Mouse (Mus musculus): ENCODE measurements at regions not wholly inside any gene's neighbourhood (a gene's known extent, or its start where the extent isn't known, plus 50 kb on each side); places are given as distances from the start of the nearest gene placed in this dataset.
"Not testable (repeated sequence)": the region's sequence is repeated elsewhere in the genome, so short reads cannot be mapped to it uniquely, and the experiment has no call there.

- not testable (repeated sequence) for TF ChIP-seq TCF3 (IDR thresholded peaks at IDR 0.05; ENCODE audit: insufficient read length, low read depth); MYOD1 (IDR thresholded peaks at IDR 0.05; ENCODE audit: control insufficient read depth in 1 of 3, insufficient read length in 2 of 3, low read depth in 2 of 3); POLR2A (IDR thresholded peaks at IDR 0.05; ENCODE audit: insufficient read length, low read depth); MYOG (IDR thresholded peaks at IDR 0.05; ENCODE audit: control insufficient read depth in 1 of 3, insufficient read depth in 1 of 3, insufficient read length in 2 of 3, low read depth in 2 of 3); USF1 (IDR thresholded peaks at IDR 0.05; ENCODE audit: low read depth); E2F4 (IDR thresholded peaks at IDR 0.05; ENCODE audit: insufficient read depth)
Measured at GRCm38 (mm10) chr3:109266947-109267346, 73.5 kb upstream of the Vav3 start.

Measured in myocyte (in vitro differentiated cells).